Mouse (Mus musculus) urinary bladder, postnatal 14 days (tissue): Measurements from ENCODE around the gene Gm42420.

Experiments
- DNase-seq: peaks from one replicate; pipeline ENCODE4 v3.0.0; 2021; ENCODE audit warnings: low spot score

Gm42420 gene

DNA sequence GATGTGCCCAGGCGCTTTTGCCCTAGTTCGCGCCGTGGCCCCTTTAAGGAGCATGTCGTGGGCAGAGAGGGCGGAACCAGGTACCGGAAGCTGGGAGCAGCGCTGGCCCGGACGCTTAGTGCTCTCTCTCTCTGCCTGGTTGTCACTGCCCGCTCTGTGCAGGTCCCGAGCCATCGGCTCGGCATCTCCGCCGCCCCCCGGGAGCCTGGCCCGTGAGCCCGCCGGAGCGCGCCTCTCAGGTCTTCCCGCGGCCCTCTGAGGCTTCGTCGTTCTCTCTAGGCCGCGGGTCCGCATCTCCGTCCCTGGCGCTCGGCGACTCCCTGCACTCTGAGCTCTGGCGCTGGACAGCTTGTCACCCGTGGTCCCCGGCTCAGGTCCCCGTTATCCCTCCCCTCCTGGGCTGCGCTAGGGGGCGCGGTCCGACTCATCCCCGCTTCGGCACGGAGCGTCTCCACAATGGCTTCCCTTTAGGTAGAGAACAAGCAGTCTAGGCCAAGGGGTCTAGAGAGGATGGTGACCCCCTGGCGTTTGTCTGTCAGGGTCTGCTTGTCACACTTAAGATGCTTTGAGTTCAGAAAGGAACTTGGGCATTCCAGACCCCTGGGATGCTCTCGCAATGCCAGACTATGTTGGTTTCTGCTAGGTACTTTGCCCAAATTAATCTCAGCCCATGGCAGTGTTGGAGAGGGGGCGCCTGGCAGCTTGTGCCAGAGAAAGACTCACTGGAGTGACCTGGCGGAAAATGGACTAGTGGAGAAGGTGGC lies 11.6 kb upstream of the Gm42420 start, which contains the start of gene Adck2:
Gene Adck2 (plus strand): TSS at position 83 of the 764 bp plus-strand sequence.
- peak; percentile 83 for DNase-seq

DNA sequence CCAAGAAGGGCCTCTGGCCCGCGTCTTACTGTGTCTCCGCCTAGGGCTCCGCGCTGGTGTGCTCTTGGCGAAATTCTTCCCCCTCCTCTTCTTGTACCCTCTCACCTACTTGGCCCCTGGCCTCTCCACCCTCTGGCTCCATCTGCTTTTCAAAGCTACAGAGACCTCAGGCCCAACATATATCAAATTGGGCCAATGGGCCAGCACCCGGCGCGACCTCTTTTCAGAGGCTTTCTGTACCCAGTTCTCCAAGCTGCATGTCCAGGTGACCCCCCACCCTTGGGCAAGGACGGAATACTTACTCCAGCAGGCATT lies 11.0 kb upstream of the Gm42420 start:
- no peak for DNase-seq

DNA sequence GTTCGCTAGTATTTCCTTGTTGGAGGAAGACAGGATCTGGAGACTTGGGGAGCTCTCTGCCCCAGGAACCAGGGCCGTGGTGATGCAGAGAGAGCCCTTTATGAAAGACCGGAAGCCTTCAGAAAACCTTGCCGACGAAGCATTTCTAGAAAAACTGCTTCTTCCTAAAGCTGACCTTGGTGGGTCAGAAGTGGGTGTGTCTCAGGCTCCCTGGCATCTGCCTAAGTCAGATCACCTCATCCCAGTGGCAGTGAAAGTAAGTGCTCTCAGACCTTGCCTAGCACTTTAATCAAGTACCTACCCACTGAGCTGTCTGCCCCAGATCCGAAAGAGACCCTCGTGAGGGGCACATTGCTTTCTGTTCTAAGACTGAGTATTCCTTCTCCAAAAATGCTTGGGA lies 10.6 kb upstream of the Gm42420 start:
- DNase-seq, result no peak

DNA sequence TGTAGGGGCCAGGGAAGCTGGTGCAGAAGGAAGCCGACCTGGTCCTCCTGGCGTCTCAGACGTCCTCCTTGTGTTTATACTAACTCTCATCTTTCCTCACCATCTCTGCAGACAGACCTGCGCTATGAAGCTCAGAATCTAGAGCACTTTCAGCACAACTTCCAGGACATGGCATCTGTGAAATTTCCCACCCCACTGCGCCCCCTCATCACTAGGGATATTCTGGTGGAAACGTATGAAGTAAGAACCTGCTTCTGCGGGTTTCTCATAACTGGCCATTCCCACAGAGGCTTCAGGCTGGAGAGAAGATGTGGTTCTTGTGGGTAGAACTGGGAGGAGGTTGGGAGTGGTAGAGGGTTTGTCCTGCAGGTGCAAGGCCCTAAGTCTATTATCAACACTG lies 6.0 kb upstream of the Gm42420 start:
- no peak for DNase-seq

DNA sequence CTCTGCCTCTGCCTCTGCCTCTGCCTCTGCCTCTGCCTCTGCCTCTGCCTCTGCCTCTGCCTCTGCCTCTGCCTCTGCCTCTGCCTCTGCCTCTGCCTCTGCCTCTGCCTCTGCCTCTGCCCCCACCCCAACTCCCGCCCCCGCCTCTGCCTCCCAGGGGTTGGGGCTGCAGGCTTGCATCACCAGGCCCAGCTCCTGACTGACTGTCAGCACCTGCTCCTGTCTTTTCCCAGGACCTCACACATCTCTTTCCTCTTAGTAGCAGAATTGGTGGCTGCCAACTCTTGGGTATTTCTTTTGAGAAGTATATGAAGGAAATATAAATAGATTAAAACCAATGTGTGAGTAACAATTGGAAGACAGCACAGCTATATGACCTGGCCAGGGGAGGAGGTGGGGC lies 5.0 kb upstream of the Gm42420 start:
- DNase-seq, result no peak

DNA sequence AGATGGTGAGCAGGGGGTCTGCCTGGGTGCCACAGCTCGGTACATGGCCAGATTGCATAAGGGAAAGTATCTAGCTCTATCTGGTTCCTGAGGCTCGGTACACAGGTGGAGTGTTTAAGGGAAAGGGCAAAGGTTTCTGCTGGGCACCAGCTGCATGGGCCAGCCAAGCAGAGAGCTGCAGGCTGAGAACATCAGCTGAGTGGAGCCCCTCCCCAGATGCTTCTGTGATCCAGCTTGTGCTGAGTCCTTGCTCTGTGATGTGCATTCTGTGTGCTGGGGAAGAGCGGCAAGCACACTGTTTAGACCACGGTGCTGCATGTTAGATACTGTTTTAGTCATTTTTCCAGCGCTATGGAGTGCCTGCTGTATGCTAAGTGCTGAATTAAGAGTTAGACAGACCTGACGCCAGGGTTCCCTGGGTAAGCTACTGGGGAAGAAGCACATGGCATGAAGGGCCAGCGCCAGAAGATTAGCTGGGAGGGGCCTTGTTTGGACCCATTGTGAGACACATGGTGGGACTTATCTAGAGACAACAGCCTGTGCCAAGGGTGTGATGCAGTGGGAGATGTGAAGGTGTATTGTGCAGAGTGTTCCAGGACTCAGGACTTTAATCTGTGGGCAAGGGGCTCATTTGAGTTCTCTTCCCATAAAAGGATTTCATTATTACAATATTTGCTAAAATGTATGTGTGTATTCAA lies 4.3 kb upstream of the Gm42420 start:
- DNase-seq, result no peak

DNA sequence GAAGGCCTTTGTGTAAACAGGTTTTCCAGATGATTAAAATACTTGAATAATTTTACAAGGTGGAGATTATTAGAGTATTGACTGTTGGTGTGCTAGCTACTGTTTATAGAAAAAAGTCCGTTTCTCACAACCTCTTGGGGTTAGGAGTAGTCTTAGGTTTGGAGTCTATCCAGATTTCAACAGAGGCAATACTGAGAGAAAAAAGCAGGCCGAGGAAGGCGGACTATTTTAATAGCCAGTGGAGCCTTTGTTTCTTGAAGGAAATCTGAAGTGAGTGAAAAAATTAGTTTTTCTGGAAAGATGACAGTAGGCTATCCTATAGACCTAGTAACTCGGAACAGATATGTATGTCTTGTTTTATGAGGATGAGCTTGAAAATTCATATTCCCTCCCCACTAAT lies 5.9 kb downstream of the Gm42420 start:
- DNase-seq, result no peak

DNA sequence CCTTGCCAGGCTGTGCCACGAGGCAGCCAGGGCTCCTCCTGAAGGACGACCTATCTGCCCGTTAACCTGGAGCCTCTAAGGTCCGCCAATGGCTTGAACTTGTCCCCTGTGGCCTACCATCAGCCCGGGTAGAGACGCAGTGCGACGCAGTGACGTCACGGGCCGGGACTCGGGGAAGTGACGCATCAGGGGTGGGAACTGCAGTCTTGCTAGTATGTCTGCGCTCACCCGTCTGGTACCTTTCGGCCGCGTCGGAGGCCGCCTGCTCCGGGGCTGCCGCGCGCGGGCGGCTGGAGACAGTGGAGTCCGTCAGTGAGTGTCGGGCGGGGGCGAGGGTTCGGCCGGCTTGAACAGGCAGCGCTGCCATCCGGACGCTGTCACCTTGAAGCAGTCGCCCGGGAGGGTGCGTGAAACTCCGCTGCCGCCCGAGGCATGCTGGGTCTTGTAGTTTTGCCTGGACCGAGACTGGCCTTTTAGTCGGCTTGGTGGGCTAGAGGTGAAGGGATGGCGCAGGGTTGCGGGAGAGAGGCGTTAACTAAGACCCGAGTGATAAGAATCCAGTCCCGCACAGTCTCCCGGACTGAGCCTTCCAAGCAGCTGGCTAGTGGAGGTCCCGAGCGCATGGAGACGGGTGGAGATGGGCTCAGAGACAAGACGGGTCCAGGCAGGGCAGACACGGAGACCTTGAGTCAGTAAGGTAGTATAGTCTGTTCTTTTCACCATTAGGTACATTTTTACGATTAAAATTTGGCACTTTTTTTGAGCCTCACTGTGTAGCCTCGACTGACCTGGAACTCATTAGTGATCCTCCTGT lies 7.1 kb downstream of the Gm42420 start, which contains the start of gene Ndufb2:
Gene Ndufb2 (plus strand): TSS at position 174 of the 814 bp plus-strand sequence.
- DNase-seq, result peak; percentile 95

DNA sequence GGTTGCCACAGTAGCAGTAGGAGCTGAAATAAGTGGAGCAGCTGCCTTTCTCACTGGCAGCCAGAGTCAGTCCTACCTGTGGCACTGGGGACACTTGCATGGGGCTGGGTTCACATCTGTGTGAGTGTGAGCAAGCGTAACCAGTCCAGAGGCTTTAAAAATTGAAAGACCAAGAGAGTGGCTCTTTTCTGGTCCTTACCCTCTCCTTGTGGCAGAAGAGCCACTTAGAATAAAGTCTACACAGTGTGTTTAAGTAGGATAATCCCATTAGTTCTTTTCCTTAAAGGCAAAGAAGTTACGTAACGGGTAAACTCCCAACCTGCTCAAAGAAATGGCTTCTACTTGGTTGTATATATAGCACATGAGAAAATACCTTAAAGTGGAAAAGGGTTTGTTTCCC lies 15.3 kb downstream of the Gm42420 start:
- DNase-seq, result no peak

DNA sequence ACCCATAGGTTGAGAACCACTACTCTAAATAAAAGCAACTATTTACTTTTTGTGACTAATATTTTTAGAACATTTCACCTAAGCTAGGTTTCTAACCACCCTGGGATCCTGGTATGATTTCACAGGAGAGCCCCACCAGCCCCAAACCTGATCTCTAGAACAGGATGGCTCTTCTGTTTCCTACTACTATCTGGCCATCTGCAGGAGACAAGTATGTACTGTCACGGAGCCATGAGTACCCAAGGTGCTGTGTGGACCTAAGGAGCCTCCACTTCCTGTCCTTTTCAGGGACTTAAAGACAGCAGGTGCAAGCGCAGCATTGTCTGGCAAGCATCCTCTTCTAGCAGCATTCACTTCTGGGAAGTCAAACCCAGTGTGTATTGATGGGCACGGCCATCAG lies 16.3 kb downstream of the Gm42420 start:
- no peak for DNase-seq

DNA sequence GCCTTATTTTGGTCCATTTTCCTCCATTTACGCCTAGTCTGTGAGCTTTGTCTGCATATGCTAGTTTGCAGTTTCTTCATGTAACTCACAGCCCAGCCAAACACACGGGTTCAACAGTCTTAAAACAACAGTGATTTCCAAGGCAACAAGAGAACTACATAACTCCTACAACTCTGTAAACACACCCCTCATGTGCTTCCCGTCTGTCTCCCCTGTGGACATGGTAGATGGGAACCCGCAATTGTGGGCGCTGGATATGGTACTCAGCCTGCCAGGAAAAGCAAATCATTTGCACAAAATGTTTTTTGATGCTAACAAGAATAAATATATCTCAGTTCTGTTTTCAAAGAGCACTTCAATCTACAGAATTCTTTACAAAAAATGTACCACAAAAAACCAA lies 19.0 kb downstream of the Gm42420 start:
- DNase-seq, result no peak

DNA sequence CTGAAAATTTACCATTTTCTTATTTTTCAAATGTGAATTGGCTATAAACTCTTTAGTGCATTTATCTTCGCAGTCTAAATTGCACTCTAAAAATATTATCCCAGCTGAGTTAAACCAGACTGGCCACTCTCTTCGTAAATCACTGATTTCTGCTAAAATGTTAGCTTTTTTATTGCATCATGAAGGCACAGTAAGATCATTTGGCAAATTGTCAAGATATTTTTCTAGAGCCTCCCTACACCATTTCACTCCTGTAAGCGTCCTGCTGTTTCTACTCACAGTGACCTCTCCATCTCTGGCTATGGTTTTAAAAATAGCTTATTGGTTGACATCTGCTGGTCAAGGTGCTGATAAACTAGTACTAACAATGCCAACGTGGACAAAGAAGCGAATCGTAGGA lies 20.5 kb downstream of the Gm42420 start:
- no peak for DNase-seq

DNA sequence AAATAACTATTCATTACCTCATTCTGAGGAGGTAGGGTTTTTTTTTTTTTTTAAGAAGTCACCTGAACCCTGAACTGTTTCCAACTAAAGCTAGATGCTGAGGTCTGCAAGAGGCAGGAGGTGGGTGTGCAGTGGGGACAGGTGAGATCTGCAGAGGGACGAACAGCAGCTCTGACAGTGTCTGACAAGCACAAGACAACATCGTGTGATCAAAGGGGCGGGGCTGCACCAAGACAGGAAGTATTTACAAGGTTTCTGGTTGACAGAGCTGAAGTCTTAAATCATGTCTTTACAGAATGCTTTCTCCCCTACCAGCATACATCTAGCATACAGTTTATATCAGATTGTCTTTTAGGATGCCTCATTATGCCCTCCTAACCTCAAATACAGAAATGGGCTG lies 21.3 kb downstream of the Gm42420 start:
- no peak for DNase-seq

DNA sequence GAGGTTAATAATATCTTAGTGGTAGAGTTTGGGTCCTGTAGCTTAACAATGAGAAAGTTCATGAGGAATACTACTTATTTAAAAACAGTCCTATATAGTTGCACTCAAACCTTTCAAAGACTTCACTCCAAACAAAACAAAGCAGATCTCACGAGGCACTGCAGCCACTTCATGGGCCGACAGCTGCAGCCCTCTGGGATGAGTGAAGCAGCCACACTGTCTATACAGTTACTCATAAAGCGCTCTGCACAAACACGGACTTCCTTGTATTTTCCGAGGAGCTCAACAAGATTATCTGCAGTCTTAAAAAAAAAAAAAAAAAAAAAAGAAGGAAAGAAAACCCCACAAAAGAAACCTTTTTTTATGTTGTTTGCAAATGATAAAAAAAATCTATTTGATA lies 21.8 kb downstream of the Gm42420 start:
- DNase-seq, result no peak

DNA sequence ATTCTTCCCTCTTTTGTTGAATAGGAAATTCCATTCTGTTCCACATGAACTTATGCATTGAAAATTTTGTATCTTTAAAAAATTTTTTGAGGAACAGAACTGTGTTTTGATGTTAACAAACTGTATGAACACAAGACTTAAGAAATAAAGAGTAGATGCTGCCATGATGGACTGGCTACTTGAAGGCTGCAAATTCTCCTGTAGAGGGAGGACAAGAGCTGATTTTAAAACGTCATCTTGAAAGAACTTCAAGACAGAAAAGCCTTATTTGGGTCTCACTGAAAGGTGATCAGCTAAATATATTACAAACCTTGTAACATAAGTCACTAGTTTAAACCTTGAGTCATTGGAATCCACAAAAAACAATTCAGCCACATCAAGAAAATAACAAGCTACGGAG lies 24.7 kb downstream of the Gm42420 start:
- no peak for DNase-seq

DNA sequence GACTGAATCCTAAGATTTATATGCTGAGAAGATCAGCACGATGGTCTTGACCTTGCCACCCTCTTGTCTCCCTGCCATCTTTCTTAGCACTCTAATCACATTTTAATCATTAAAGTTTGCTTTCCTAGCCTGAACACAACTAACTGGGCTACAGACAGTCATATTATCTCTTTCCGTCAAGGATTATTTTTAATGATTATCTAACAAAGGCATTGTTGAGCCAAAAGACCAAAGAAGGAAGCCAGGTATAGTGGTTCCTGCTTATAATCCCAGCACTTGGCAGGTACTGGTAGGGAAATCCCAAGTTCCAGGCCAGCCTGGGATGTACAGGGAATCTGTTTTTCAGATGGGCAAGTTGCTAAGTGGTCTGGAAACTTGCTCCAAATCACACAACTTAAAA lies 25.7 kb downstream of the Gm42420 start:
- no peak for DNase-seq
